Mouse (Mus musculus) frontal cortex, adult (tissue): ENCODE results near the gene Trub1.

Experiments used
- ATAC-seq: cut with Nextera tagmentation; 2 replicates; pipeline ENCODE4 v1.9.2; 2017; ENCODE audit warnings: mild to moderate bottlenecking, moderate library complexity, mixed read lengths; ENCODE audit not compliant: low TSS enrichment

Trub1 gene

DNA sequence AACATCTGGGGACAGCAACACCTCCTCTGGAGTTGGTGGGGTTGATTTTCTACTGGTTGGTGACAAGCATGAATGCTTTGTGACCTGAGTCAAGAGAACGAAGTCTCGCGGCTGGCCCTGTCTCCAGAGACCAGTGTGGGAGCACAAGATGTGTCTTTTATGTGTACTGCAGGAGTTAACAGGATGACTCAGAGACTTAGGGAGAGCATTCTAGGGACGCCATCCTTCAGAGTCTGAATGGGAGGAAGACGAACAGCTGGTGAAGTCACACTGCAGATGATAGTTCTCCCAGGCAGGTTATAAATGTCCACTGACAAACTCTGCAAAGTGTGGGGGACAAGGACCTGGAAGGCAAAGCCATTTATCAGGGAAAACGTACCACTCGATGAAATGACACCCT lies 11.2 kb upstream of the Trub1 start:
- peak; percentile 88 for ATAC-seq

DNA sequence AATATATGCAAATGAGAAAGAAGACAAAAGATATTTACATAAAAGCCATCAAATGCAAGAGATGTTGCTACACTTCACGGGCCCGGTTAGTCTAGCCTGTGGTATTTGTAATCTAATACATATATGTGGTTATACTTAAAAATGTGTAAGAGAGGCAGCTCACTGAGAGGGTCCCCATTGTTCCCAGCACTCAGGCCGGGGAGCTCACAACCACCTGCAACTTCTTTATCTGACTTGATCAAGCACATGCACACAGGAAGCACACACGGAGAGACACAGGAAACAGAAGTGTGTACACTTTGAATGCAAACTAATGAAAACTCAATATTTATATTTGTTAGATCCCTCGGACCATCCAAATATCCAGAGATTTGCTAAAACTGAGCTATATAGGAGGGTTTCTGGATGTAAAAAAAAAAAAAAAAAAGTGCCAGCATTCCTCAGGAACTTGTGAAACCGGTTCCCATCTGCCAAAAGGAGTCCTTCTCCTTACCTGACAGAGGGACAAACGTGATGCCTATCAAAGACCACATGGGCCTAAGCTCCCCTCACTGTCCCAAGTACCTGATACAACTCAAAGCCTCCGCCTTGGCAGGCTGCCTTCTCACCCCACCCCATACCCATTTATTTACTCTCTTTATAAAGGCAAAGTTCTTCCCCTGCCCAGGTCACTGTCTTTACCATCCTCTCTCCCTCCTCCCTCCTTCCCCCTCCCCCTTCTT lies 9.6 kb upstream of the Trub1 start:
- ATAC-seq: no peak

DNA sequence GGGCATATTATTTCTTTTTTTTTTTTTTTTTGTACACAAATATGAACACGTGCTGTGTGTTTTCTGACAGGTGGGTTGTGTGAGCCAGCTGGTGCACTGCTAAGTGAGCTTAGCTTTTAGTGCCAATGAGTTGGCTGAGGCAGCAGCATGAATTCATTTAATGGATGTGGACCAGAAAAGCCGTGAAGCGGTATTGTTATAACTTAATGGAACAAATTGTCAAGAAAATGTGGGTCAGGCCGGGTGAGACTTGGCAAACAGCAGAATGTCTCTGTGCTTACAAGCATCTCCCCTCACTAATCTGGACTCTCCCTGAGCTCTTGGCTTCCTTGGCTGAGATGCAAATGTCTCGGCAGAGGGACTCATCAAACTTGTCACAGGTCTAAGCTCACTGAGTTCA lies 7.7 kb upstream of the Trub1 start:
- ATAC-seq: no peak

DNA sequence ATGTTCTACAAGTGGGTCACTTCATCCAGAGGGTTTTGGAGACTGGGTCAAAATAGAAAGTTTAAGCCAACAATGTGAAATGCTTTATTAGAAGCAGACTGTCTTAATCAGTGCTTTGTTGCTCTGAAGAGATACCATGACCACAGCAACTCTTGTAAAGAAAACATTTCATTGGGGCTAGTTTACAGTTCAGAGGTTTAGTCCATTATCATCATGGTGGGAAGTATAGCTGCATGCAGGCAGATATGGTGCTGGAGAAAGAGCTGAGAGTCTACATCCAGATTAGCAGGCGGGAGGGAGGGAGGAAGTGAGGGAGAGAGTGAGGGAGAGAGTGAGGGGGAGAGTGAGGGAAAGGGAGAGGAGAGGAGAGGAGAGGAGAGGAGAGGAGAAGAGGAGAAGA lies 1.9 kb upstream of the Trub1 start:
- no peak for ATAC-seq

DNA sequence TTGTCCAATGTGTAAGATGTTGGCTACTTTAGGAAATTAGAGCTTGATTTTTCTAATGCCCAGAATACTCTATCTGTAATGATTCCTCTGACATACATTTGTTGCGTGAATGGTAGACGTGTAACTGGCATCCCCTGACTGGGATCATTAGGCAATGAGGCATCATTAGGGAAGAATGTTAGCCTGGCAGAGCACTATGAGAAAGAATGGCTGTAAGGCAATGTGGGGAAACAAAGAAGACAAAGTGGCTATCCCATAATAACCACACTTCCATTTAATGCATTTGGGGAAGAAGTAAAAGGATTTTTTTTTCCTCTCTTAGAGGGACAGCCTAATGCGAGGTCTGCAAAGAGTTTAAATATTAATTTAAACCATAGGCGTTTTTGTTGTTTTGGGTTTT lies 950 bp upstream of the Trub1 start:
- no peak for ATAC-seq

DNA sequence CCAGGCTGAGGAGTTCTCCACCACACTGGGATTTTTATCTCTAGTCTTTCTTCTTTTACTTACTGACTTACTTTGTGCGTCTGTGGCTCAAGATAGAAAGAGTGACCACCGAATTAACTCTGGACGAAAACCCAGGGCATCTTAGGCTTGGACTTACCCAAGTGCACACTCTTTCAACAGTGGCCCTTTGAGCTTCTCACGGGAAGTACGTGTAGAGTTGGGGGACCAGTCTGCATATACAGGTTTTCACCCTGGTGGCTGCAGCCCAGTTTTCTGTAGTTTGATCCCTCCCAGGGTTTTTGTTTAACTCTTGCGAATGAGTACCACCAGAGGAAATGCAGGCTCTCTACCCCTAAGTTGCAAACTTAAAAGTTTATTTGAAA lies 497 bp downstream of the Trub1 start:
- no peak for ATAC-seq

DNA sequence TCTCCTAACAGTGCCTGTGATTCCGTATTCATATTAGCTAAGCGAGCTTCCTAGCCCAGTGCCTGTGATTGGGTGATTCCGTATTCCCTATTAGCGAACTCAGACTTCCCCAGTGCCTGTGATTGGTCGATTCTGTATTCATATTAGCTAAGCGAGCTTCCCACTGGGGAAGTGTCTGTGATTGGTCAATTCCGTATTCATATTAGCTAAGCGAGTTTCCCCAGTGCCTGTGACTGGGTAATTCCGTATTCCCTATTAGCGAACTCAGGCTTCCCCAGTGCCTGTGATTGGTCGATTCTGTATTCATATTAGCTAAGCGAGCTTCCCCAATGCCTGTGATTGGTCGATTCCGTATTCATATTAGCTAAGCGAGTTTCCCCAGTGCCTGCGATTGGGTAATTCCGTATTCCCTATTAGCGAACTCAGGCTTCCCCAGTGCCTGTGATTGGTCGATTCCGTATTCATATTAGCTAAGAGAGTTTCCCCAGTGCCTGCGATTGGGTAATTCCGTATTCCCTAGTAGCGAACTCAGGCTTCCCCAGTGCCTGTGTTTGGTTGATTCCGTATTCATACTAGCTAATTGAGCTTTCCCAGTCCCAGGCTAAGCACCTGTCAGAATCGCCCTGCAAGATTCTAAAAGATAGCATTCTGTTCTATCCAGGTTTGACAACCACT lies 2.7 kb downstream of the Trub1 start:
- ATAC-seq: no peak

DNA sequence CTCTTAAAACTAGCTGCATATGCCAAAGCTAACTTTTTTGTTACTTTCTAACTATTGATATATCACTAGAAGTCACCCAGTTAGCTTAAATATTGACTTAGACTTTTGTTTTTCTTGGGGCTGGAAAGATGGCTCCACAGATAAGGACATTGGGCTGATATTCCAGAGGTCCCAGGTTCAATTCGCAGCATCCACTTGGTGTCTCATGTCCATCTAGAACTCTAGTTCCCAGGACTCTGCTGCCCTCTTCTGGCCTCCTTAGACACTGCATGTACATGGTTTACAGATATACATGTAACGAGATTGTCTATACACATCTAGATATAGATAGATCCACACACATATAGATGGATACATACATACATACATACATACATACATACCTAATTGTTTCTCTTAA lies 4.4 kb downstream of the Trub1 start:
- ATAC-seq: no peak

DNA sequence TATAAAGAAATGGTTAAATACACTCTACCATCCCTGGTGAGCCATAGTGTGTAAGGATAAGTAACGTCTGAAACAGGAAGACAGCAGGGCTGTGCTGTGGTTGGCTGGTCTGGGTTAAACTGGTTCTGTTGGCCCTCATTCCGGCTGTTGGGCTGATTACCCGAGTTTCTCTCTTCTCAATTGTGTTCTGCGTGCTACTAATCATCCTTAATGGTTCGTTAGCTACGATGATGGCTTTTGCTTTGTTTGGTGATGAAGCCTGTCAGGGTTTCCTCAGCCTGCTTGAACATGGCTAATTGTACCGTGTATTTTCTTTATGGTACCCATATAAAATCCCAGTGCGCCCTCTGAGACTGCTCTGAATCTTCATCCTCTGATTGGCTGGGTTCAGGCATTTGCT lies 11.0 kb downstream of the Trub1 start:
- no peak for ATAC-seq

DNA sequence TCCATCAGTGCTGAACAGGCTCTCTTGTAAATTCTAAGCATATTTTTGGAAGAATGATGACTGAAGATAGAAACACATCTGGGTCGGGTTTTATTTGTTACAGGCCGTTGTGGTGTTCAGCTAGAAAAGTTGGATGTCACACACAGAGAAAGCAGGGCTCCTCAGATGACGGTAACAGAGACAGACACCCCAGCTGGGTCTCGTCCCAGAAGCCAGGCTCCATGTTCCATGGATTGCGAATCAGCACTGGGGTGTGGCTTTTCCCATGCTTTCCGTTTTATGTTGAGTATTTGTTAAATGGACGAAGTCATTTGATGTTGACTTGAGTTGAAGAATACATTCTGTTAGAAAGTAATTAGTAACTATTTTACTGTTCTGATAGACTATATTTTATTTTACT lies 13.0 kb downstream of the Trub1 start:
- ATAC-seq: no peak

DNA sequence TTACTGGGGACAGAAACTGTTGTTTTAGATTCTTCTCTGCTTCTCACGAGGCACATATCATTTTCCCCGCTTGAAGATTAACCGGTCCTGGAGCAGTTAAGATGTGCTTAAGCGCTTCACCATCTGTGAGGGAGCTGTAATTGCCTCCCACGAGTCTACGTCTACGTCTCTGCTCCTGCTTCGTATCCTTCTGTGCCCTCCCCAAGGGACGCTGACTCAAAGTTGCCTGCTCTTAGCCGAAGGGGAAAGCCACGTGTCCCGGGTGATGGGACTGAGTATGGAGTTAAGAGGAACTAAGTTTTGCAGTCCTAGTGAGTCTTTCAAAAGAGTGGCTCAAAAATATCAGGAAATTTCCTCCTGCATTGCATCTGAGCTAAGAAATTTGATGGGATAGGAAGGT lies 18.3 kb downstream of the Trub1 start:
- ATAC-seq: peak; percentile 88

DNA sequence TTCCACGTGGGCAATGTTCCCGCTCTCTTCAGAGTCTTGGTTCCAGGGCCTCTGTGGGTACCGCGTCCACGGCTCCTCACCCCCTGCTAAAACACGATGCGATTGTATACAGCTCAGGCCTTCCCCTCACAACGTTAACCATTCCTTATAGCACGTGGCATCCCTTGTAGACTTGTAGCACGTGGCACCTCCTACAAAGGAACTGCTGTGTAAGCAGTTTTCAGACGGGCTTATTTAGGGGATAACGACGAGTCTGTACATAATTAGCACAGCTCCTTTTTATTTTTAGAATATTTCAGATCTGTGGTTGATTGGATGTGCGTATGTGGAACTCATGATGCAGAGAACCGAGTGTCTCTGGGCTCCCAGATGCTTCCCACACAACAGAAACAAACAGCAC lies 19.5 kb downstream of the Trub1 start:
- ATAC-seq: no peak

DNA sequence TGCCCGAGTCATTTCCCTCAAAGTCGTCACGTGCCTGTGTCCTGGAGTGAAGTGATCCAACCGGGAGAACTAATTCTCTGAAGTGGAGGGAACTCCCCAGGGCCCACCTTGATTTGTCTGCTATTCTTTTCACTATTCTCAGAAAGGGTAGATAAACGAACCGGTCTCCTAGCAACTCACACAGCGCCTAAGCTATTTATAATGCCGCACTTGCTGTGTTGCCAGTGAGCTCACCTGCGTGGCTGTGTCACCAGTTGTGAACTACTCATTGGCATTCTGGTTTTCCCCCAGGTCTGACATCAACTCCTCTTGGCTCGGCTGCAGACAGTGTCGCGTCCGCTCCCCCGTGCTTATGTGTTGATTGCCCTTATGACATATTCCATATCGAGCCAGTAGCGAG lies 20.6 kb downstream of the Trub1 start:
- no peak for ATAC-seq

DNA sequence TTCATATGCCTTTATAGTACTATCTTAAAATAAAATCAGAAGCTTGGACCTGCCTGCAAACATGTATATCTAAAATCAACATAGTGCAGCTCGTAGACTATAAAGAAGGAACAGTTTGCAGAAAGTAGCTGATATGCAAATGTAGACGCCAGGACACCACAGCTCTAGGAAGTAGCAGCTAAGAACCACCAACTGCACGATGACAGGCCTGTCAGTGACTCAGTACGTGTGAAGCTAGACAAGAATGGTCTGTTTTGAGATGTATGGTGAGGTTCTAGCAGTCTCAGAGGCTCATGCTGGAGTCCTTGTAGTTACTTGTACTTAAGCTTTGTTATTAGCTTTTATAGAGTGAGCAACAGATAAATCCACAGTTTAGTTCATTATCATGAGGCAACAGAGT lies 22.6 kb downstream of the Trub1 start:
- ATAC-seq: peak; percentile 63

DNA sequence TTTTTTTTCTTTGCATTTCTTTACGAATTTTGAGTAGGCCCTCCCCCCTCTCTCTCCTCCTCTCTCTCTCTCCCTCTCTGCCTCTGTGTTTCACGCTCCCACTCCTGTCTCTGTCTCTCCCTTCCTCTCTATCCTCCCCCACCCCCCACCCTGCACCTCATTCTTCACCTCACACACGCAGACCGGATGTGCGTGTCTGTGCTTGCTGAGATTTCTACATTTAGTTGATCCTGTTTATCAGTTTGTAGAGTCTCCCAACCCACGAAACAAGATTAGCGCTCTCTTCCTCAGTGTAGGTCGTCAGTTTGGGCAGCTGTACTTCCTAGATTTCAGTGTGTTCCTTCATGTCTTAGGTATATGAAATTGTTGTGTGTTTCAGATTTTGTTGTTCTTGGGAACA lies 24.6 kb downstream of the Trub1 start:
- ATAC-seq: no peak

DNA sequence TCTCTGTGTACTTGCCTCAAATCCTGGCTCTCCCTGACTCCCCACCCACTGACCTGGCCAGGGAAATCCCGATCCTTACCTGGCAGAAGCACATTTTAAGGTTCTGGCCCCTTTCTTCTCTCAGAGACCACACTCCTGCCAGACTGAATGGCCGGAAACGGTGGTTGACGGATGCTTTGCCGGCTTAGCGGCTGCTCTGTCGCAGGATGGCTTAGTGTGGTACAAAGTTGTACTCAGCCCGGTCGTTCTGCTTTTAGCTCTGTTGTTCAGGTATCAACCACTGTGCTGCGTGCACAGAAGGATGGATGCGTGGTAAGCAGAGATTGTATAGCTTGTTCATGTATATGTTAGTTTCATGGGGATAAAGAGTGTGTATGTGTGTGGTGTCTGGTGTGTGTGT lies 25.3 kb downstream of the Trub1 start:
- no peak for ATAC-seq

DNA sequence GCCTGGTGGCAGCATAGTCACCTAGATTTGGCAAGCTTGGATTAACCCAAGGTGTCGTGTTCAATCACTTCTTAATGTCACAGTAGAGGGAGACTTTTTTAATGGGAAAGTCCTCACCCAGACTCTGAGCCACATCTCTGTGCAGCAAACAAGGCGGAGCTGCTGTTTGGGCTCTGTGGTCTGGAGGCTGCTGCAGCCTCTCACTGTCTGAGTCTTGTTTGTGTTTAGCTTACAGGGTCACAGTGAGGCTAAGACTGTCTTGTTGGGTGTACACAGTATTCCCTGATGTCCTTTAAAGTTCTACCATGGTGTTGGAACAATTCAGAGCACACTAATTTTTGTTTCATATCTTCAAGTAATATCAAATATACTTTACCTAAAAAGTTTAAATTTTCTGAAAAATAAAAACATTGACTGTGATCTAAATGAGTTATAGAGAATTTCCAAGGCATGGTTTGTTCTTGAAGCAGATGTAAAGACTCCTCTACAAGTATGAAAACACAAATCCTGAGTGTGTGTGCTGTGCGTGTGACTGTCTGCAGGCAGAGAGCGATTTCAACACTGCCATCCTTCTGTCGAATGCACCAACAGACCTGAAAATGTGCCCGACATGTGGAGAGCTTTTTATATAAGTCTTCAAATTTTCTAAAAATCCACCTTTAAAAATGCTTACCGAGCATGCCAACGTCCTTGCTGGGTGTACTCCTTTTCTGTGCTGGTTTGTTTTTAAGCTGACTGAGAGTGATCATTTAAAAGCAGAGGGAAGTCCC lies 27.4 kb downstream of the Trub1 start:
- ATAC-seq: 0 out of 2 replicates have a peak, but pooled peaks have one; percentile 15

DNA sequence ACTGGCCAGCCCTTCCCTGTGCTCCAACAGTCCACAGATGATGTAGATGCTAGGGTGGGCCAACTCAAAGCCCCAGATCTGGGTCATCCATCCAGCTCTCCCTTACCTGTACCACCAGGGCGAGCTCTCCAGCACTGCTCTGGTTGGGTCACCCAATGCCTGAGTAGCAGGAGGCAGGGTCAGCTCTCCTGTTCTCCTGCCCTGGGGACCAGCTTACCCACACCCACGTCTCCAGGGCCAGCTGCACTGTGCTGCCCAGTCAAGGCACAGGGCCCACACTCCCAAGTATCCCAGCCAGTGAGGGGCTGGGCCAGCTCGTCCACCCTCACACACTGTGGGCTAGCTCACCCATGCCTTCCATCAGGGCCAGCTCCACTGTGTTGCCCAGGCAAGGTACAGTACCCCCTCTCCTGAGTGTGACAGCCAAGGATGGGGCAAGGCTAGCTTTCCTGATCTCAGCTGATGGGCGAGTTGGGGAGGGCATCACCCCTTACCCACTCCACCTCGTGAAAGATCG lies 29.1 kb downstream of the Trub1 start:
- no peak for ATAC-seq

DNA sequence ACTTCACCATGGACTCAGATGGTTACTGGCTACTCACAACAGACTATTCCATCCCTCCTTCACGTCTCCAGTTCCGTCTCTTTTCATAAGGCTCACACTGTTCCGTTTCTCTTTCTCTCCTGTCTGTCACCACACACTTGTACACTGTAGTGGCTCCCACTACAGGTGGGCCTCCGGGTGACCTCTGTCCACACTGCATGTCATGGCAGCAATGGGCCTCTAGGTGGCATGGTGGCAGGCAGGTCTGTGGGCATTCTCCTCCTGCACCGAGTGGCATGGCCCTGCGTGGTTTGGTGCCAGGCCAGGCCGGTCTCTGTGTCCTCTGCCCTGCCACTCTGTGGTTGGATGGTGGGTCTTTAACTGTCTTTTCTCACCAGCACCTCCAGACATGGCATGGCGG lies 30.1 kb downstream of the Trub1 start:
- ATAC-seq: no peak

DNA sequence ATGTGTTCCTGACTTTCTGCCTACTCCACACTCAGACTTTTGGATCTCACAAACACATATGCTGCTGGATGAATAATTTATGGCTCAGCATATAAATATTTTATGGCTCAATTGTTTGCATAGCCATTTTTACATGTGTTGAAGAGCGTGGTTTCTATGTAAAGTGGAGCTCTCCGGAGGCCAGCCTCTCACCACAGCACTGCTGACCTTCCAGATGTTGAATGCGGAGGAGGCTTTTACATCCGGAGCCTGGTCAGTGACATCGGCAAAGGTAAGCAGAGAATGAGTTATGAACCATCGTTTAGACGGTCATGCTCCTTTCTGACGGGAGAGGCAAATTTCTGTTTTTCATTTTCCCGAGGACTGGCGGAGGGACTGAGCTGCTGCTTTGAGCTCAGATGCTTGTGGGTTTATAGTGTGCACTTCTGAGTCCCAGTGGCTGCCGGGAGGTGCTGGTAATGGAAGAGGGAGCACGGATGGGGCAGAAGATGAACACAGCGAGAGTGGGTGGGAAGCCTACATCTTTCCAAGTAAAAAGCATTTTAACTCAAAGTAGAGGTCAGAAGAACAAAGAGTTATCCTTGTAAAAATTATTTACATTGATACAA lies 34.4 kb downstream of the Trub1 start:
- ATAC-seq: peak; percentile 63

DNA sequence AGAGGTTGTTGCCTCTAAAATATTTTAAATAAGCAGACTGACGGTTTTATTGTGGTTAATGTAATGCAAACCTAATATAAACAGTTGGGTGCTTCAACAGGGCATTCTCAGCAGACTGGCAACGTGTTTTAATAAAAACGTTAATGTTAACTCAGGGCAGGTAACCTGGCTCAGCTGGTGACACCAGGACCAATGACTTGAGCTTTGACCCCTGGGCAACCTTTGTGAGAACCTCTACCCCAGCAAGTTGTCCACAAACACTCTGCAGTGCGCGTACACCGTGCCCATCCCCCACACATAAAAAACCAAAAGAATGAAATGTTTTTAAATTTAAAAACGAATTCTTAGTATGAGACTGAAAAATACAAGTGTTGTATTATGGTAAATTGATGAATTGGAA lies 36.8 kb downstream of the Trub1 start:
- no peak for ATAC-seq

DNA sequence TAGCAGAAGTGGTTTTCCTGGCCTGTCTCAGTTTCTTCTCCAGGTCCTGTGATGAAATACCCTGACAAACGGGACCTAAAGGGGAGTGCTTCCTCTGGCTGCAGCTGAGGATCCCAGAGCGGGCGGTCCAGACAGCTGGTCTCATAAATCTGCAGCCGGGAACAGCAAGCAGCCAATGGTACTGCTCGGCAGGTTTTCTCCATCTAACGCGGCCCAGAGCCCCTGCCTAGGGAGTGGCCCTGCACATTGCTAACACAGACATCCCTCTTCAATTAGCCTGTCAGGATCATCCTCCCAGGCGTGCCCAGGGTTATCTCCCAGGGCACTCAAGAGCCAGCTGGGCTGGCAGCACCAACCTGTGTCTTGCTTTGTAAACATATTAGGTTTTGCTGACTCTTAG lies 38.3 kb downstream of the Trub1 start:
- no peak for ATAC-seq
